Mouse (Mus musculus) limb, embryonic 10.5 days (tissue): ENCODE measurements around the gene Rab26. TPM values are rescaled to one million over a fixed set of nuclear protein-coding genes. Genes with fewer than 3 reads are reported as not detected.

Experiments used
- DNase-seq: peaks from one replicate; pipeline ENCODE4 v3.0.0-alpha.2; 2017; ENCODE audit warnings: low spot score
- H3K27ac ChIP-seq: fragments of 300-500 bp; sonication (generic); 2 replicates; pipeline ENCODE4 v1.5.1; 2016; ENCODE audit warnings: mild to moderate bottlenecking
- H3K27me3 ChIP-seq: fragments of 300-500 bp; sonication (generic); 2 replicates; pipeline ENCODE4 v1.6.1; 2016; ENCODE audit warnings: low read depth, mild to moderate bottlenecking; ENCODE audit not compliant: poor library complexity, severe bottlenecking
- H3K36me3 ChIP-seq: fragments of 300-500 bp; sonication (generic); 2 replicates; pipeline ENCODE4 v1.6.1; 2016; ENCODE audit warnings: mild to moderate bottlenecking, moderate library complexity
- H3K4me1 ChIP-seq: fragments of 300-500 bp; sonication (generic); 2 replicates; pipeline ENCODE4 v1.6.1; 2016
- H3K4me3 ChIP-seq: fragments of 300-500 bp; sonication (generic); 2 replicates; pipeline ENCODE4 v1.5.1; 2016; ENCODE audit warnings: mild to moderate bottlenecking, moderate library complexity
- H3K9me3 ChIP-seq: fragments of 300-500 bp; sonication (generic); replicated peaks from 2 replicates; pipeline ENCODE4 v1.6.1; 2016; ENCODE audit warnings: mild to moderate bottlenecking
- WGBS: fragments of 180-500 bp; shearing (Covaris S2); methylation state at CpG from one replicate; pipeline ENCODE4 v1.1.7; 2016; 5-methylcytosine and 5-hydroxymethylcytosine counted together
- polyA plus RNA-seq: library from polyadenylated mRNA; unstranded; fragments of >200 nt; fragmentation: Nextera tagmentation; extraction: Ambion mirVana; gene quantifications from 2 replicates; pipeline ENCODE4 v1.2.1, GENCODE M21; 2016

Rab26 gene
- polyA plus RNA-seq, 1 experiment from 2014 or later, result 3.8 TPM

DNA sequence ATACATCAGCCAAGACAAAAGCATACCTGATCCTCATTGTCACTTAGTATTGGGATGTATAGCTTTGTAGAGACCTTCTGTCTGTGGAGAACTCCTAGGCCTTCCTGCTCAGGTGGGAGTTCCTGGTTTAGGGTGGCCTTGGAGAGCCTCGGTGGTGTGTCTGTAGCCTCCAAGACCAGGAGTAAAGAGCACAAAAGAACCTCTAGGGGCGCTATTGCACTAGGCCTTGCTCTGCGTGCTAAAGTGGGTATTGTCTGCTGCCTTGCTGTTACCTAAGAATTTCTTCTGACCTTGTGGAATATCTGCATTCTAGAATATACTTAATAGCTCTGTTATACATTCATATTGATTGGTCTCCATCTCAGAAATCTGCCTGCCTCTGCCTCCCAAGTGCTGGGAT, 6.4 kb upstream of the Rab26 start:
- Histone ChIP-seq H3K27me3 (peaks cover 8% of the 10 kb centered on the region; the same call in 1 of the 2 replicates), H3K9me3 (no peaks in the 10 kb centered on the region), H3K4me3 (no peak overlapping the region), H3K27ac (no peak overlapping the region), H3K36me3 (no peaks in the 10 kb centered on the region), H3K4me1 (peaks cover 18% of the 10 kb centered on the region)
- 16% methylated on average over 3 of the region's 3 CpGs for WGBS
- peak; percentile 41 for DNase-seq

DNA sequence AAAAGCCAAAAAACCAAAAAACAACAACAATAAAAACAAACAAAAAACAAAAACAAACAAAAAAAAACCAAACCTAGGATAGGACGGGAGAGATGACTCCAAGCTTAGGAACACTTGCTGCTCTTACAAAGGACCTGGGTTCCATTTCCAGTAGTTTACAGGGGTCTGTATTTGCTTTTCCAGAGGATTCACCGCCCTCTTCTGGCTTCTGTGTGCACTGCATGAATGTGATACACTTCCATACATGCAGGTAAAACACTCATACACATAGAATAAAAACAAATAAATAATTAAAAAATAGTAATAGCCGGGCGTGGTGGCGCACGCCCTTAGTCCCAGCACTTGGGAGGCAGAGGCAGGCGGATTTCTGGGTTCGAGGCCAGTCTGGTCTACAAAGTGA, 4.9 kb upstream of the Rab26 start:
- H3K4me3 ChIP-seq, result no peak overlapping the region
- H3K9me3 ChIP-seq, result no peaks in the 10 kb centered on the region
- no peaks in the 10 kb centered on the region for H3K27me3 ChIP-seq
- H3K27ac ChIP-seq, result no peak overlapping the region
- peaks cover 13% of the 10 kb centered on the region for H3K4me1 ChIP-seq
- peak; percentile 52 for DNase-seq
- no peaks in the 10 kb centered on the region for H3K36me3 ChIP-seq
- 72% methylated on average over 8 of the region's 8 CpGs for WGBS

DNA sequence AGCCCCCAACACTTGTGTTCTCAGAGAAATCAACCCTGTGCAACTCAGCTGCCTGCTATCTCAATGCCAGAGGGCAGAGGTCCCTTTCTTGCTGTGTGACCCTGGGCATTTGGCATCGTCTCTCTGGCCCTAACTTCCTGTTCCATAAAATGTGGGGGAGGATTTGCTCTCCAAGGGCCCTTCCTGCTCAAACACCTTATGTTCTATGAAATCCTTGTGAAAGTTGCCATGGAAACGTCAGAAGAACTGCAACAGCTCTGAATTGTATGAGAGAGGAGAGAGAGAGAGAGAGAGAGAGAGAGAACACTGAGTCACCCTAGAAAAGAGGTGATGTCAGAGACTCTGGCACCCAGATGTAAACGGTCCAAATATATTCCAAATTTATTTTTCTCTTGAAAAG, 3.5 kb upstream of the Rab26 start:
- no peak for DNase-seq
- no peak overlapping the region for H3K4me3 ChIP-seq
- WGBS, result 50% methylated on average over 3 of the region's 3 CpGs
- no peaks in the 10 kb centered on the region for H3K36me3 ChIP-seq
- no peaks in the 10 kb centered on the region for H3K27me3 ChIP-seq
- no peak overlapping the region for H3K27ac ChIP-seq
- H3K9me3 ChIP-seq, result no peaks in the 10 kb centered on the region
- H3K4me1 ChIP-seq, result peaks cover 27% of the 10 kb centered on the region

DNA sequence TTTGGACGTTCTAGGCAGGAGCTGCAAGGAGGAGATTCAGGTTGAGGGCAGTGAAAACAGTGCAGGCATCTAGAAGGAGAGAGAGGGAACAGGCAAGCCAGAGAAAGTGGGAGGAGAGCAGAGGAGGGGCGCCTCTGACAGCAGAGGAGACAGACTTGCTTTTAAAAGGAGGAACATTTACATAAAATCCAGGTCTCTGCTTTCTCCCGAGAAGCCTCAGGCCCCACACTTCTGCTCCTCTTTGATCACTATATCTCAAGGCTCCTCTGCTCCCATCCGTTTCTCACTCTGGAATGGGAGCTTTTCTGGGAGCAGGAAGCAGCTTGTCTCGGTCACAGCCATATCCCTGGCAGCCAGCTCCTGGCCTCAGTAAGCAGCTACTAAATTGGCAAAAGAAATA, 1.3 kb upstream of the Rab26 start:
- DNase-seq, result no peak
- H3K27ac ChIP-seq, result no peak overlapping the region
- H3K9me3 ChIP-seq, result no peaks in the 10 kb centered on the region
- H3K27me3 ChIP-seq, result no peaks in the 10 kb centered on the region
- peaks cover 48% of the 10 kb centered on the region for H3K4me1 ChIP-seq
- 44% methylated on average over 5 of the region's 5 CpGs for WGBS
- no peak overlapping the region for H3K4me3 ChIP-seq
- peaks cover 11% of the 10 kb centered on the region for H3K36me3 ChIP-seq

DNA sequence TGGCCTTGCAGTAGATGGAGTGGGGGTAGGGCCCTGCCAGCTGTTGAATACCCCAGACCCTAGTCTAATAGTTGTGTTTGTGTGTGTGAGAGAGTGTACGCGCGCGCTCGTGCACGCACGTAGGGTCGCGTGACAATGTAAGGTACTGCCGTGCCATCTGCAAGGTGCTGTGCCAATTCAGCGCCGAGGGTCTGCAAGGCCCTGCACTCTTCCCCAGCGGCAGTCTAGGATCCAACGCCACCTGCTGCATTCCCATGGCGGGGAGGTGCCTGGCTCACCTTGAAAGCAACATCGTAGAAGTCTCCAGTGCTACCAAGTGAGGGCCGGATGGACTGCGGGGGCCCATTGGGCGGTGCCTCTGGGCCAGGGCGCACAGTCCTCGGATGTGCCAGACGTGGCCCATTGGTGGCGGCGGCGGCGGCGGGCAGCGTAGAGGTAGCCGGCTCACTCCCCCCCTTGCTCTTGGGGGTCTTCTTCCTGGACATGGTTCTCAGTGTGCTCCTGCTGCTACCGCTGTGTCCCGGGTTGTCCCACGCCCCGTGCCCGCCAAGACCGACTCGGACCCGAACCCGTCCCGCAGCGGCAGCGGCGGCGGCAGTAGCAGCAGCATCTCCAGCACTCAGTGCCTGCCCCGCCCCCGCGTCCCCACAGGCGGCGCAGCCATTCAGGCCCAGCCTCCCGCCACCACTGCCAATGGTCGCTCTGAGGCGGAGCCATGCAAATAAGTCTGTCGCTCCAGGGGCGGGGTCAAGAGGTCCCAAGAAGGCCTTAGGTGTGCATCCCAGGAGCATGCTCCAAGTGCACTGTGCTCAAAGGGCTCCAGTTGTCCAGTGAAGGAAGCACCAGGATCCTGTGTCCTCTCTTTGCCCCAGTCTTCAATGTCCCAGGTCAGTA, 664 bp downstream of the Rab26 start:
- H3K27ac ChIP-seq, result peak overlapping the region; percentile 61; the same call in 1 of the 2 replicates
- H3K9me3 ChIP-seq, result no peaks in the 10 kb centered on the region
- peaks cover 64% of the 10 kb centered on the region for H3K4me1 ChIP-seq
- 7% methylated on average over 53 of the region's 53 CpGs for WGBS
- no peaks in the 10 kb centered on the region for H3K27me3 ChIP-seq
- peaks cover 27% of the 10 kb centered on the region for H3K36me3 ChIP-seq
- peak; percentile 89 for DNase-seq
- H3K4me3 ChIP-seq, result peak overlapping the region; percentile 50

DNA sequence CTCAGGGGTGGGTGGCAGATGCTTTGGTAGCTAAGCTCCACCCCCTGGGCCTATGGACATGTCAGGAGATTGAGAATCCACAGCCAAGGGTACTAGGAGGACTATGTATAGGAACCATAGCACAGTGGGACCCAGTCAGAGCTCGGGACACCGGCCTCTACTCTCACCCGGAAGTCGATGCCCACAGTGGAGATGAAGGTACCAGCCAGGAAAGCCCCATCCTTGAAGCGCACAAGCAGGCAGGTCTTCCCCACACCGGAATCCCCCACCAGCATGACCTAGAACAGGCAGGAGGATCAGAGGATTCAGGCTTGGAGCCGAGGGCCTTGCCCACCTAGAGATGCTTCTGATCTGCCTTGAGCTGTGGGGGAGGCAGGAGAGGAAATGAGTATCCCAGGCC, 2.0 kb downstream of the Rab26 start:
- no peak for DNase-seq
- Histone ChIP-seq H3K4me1 (peaks cover 55% of the 10 kb centered on the region), H3K36me3 (peaks cover 27% of the 10 kb centered on the region), H3K27me3 (no peaks in the 10 kb centered on the region), H3K9me3 (no peaks in the 10 kb centered on the region), H3K27ac (no peak overlapping the region), H3K4me3 (peak overlapping the region; percentile 50; the same call in 1 of the 2 replicates)
- 74% methylated on average over 7 of the region's 7 CpGs for WGBS

DNA sequence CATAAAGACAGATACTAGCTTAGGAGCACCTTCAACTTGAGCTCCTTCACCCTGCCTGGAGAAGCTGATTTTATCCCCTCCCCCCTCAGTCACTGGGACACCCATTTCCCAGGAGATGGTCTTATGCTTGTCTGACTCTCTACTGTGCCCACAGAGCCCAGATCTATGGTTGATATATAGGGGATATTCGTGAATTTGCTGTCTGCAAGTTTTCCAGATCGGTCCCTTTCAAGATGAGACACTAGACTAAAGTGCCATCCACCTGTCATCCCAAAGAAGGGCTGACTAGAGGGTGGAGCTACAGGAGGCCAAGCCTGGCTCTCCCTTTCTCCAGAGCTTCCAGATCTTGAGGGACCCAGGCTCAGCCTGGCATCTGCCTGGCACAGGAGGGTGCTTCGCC, 2.9 kb downstream of the Rab26 start:
- Histone ChIP-seq H3K4me1 (peaks cover 60% of the 10 kb centered on the region), H3K4me3 (peak overlapping the region; percentile 89; the same call in 1 of the 2 replicates), H3K9me3 (no peaks in the 10 kb centered on the region), H3K27ac (no peak overlapping the region), H3K27me3 (no peaks in the 10 kb centered on the region), H3K36me3 (peaks cover 27% of the 10 kb centered on the region)
- 60% methylated on average over 3 of the region's 3 CpGs for WGBS
- DNase-seq, result no peak

DNA sequence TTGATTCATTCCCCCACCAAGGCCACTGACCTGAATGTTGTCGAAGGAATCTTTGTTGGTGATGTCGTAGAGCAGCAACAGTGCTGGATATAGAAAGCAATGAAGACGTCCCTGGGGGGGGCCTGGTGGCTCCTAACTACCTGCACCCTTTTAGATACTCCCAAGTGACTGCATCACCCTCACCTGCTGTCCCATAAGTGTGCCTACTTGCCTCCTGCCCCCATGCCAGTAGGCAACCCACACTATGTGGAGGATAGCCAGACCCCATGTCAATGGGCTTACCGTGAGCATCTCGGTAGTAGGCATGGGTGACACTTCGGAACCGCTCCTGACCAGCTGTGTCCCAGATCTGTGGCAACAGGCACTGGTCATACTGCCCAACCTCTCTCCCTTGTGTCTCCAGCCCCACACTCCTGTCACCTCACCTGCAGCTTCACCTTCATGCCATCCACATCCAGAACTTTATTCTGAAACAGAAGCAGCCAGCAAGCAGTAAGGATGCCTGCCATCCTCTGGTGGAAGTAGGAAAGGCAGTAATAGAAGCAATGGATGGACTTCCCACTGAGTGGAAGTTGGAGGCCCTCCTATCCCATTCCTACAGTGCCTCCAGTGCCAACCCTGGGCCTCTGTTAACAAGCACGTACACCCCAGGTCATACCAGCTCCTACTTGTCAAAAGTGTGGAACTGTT, 3.5 kb downstream of the Rab26 start:
- H3K4me3 ChIP-seq, result peak overlapping the region; percentile 89
- no peaks in the 10 kb centered on the region for H3K27me3 ChIP-seq
- peaks cover 31% of the 10 kb centered on the region for H3K36me3 ChIP-seq
- no peak overlapping the region for H3K27ac ChIP-seq
- peaks cover 60% of the 10 kb centered on the region for H3K4me1 ChIP-seq
- DNase-seq, result peak; percentile 34
- WGBS, result 31% methylated on average over 8 of the region's 8 CpGs
- no peaks in the 10 kb centered on the region for H3K9me3 ChIP-seq

DNA sequence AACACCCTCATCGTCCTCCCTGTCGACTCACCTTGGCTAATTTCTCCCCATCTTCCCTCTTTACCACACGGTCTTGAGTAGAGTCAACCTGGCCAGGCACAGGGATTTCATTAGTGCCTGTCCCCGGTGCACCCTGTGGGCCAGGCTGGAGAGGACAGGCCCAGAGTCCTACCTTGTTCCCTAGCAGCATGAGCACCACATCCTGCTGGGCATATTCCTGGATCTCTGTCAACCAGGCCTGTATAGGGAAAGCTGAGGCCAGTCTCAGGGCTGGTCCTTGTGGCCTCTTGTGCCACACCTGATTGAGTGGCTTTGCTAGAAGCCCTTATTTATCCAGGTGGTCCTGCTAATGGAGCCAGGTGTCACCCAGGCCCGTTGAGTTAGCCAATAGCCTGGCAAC, 4.1 kb downstream of the Rab26 start:
- H3K4me1 ChIP-seq, result peaks cover 60% of the 10 kb centered on the region
- WGBS, result 21% methylated on average over 5 of the region's 5 CpGs
- H3K36me3 ChIP-seq, result peaks cover 36% of the 10 kb centered on the region
- H3K4me3 ChIP-seq, result peak overlapping the region; percentile 89
- no peaks in the 10 kb centered on the region for H3K9me3 ChIP-seq
- DNase-seq, result peak; percentile 31
- peak overlapping the region; percentile 91 for H3K27ac ChIP-seq
- no peaks in the 10 kb centered on the region for H3K27me3 ChIP-seq

DNA sequence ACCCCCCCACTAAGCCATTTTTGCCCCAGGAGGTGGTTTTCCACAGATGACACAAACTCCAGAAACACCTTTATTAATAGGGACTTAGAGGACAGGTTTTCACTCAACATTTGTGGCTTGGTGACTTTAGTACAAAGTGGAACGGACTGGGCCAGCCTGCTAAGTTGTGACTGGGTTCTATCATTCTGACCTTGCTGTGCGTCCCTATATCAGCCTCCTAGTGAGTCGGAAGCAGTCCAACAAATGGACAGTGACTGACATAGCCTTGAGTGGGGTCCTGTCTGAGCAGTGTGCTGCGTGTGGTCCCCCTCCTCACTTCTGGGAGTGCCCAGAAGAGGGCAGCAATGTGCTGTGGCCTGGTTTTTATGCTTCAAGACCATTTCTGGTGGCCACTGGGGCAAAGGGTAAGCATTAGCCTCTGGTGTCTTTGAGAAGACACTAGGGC, 5.0 kb downstream of the Rab26 start:
- 2% methylated on average over 4 of the region's 4 CpGs for WGBS
- peaks cover 60% of the 10 kb centered on the region for H3K4me1 ChIP-seq
- peak overlapping the region; percentile 91 for H3K27ac ChIP-seq

DNA sequence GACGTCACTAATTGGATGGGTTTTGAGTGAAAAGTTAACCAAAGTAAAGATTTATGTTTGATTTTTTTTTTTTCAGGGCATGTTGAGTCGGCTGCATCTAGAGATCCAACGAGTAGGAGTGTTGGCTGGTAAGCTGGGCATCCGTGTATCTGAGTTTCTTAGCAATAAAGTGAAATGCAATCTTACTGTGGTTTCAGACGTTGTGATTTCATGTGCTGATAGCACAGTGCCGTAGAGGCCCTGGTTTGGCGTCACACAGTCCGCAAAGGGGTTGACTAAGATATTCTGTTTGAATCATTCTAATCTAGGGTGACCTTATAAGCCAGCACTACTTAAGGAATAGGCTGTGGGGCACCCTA, 5.5 kb downstream of the Rab26 start:
- no peaks in the 10 kb centered on the region for H3K27me3 ChIP-seq
- peaks cover 47% of the 10 kb centered on the region for H3K36me3 ChIP-seq
- no peak for DNase-seq
- peaks cover 56% of the 10 kb centered on the region for H3K4me1 ChIP-seq
- H3K9me3 ChIP-seq, result no peaks in the 10 kb centered on the region
- peak overlapping the region; percentile 89 for H3K4me3 ChIP-seq
- H3K27ac ChIP-seq, result peak overlapping the region; percentile 91
- under 1% methylated on average over 8 of the region's 8 CpGs for WGBS

More for the DNA sequence above, 5.0 kb downstream of the Rab26 start:
- Histone ChIP-seq H3K9me3 (no peaks in the 10 kb centered on the region), H3K36me3 (peaks cover 44% of the 10 kb centered on the region), H3K27me3 (no peaks in the 10 kb centered on the region), H3K4me3 (peak overlapping the region; percentile 89)
- peak; percentile 83 for DNase-seq

DNA sequence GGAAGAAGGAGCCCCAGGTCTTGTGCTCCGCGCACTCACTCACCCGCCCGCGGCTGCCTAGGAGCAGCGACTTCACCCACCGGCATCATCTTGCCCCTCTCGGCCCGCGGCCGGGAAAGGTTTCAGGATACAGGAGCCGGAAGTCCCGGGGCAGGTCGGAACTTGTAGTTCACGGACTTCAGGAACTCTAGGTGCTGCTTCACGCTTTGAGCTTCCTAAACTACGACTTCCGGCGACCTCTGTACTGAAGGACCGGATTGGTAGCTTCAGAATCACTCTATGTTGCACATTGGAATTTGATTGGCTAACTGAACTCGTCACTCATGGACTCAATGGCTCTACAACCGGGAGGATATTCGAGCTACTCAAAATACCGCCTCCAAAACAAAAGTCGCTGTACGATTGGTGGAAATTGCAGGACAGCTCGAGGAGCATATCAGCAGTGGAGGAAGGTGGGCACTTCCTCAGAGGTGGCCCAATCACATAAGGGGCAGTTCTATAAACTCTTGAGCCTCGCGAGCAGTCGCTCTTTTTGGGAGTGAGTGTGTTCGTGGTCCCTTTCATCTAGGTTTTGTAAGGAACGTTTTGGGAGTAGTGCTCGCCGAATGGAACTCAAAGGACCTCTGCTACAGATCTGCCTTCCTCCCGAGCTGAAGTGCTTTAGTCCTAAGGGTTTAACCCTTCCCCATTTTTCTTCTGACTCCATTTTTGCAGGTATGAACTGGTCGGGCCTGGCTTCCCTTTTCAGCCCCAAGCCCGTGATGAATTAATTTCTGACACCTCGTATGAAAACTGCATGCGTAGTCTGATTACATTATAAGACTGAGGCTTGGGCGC, 6.1 kb downstream of the Rab26 start, which contains the start of gene Traf7:
TSS of gene Traf7 (minus strand) at position 216 of the 837 bp plus-strand sequence.
- 0% methylated on average over 40 of the region's 40 CpGs for WGBS

More for the DNA sequence above, 6.1 kb downstream of the Rab26 start, which contains the start of gene Traf7:
- DNase-seq, result peak; percentile 92
- H3K27me3 ChIP-seq, result no peaks in the 10 kb centered on the region
- no peaks in the 10 kb centered on the region for H3K9me3 ChIP-seq
- H3K27ac ChIP-seq, result peak within 1 kb of the TSS; percentile 91
- peak within 1 kb of the TSS; percentile 89 for H3K4me3 ChIP-seq
- H3K4me1 ChIP-seq, result peaks cover 50% of the 10 kb centered on the region
- peaks cover 51% of the 10 kb centered on the region for H3K36me3 ChIP-seq
